Mouse (Mus musculus) neural tube, embryonic 11.5 days (tissue): ENCODE measurements around the gene Ttyh3. TPM values are rescaled to one million over a fixed set of nuclear protein-coding genes. Genes with fewer than 3 reads are reported as not detected.
A peak's percentile ranks its signal among the peaks of the same experiment; 100 is the strongest.

ENCODE experiments used
- ATAC-seq: fragments of 200-750 bp; cut with Nextera tagmentation; 2 replicates; pipeline ENCODE4 v1.8.0; 2017; ENCODE audit warnings: moderate number of reproducible peaks, mild to moderate bottlenecking, moderate TSS enrichment, moderate library complexity; ENCODE audit not compliant: insufficient read depth, low FRiP score, low TSS enrichment
- DNase-seq: peaks from one replicate; pipeline ENCODE4 v3.0.0-alpha.2; 2015; ENCODE audit warnings: low spot score
- H3K27ac ChIP-seq: fragments of 300-500 bp; sonication (generic); 2 replicates; pipeline ENCODE4 v1.5.1; 2014; ENCODE audit warnings: low read depth, mild to moderate bottlenecking, low read length
- H3K27me3 ChIP-seq: fragments of 300-500 bp; sonication (generic); 2 replicates; pipeline ENCODE4 v1.6.1; 2014; ENCODE audit warnings: mild to moderate bottlenecking, low read length, mixed read lengths; ENCODE audit not compliant: control insufficient read depth, insufficient read depth
- H3K36me3 ChIP-seq: fragments of 300-500 bp; sonication (generic); 2 replicates; pipeline ENCODE4 v1.6.1; 2014; ENCODE audit warnings: mild to moderate bottlenecking, low read length, moderate library complexity, mixed read lengths; ENCODE audit not compliant: control insufficient read depth, insufficient read depth
- H3K4me1 ChIP-seq: fragments of 300-500 bp; sonication (generic); 2 replicates; pipeline ENCODE4 v1.6.1; 2014; ENCODE audit warnings: low read length, mixed read lengths; ENCODE audit not compliant: control insufficient read depth, insufficient read depth
- H3K4me2 ChIP-seq: fragments of 300-500 bp; sonication (generic); 2 replicates; pipeline ENCODE4 v1.6.1; 2014; ENCODE audit warnings: low read depth, mild to moderate bottlenecking, moderate library complexity
- H3K4me3 ChIP-seq: fragments of 300-500 bp; sonication (generic); 2 replicates; pipeline ENCODE4 v1.5.1; 2014; ENCODE audit warnings: low read depth, low read length
- H3K9ac ChIP-seq: fragments of 300-500 bp; sonication (generic); 2 replicates; pipeline ENCODE4 v1.6.1; 2014; ENCODE audit warnings: mild to moderate bottlenecking, low read length
- H3K9me3 ChIP-seq: fragments of 300-500 bp; sonication (generic); 2 replicates; pipeline ENCODE4 v1.6.1; 2016; ENCODE audit warnings: low read length; ENCODE audit not compliant: control insufficient read depth
- WGBS: fragments of 180-500 bp; shearing (Covaris S2); extraction: QIAGEN DNeasy Blood & Tissue Kit; methylation state at CpG from one replicate; pipeline ENCODE4 v1.1.7; 2014; 5-methylcytosine and 5-hydroxymethylcytosine counted together
- polyA plus RNA-seq: library from polyadenylated mRNA; unstranded; fragments of >200 nt; fragmentation: Nextera tagmentation; extraction: Ambion mirVana; gene quantifications from 2 replicates; pipeline ENCODE4 v1.2.1, GENCODE M21; 2014

Gene Ttyh3
- polyA plus RNA-seq, 1 experiment from 2014 or later: 61.0 TPM

DNA sequence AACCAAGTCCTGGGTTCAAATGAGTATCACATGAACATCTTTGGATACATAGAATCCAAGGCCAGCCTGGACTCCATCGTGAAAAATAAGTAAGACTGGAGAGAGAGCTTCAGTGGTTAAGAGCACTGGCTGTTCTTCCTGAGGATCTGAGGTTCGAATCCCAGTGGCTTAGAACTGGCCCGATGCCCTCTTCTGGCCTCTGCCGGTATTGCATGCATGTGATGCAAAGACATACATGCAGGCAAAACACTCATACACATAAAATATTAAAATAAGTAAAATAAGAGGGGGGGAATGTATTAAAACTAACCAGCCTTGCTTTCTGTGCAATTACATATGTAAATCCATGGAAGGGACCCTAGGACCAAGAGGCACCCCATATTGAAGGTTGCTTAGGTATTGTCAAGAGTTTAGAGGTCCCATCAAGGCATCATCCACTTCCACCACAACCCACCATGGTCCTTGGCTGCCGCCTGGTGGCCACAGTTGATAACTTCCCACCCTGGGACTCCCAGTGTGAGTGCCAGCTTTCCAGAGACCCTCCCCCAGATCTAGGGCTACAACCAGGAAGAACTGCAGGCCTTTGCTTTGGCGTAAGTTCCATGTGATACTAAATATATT is 29.6 kb downstream of the Ttyh3 start:
- 22% methylated on average over 6 of the region's 6 CpGs for WGBS
- Histone ChIP-seq H3K36me3 (peaks cover 19% of the 10 kb centered on the region), H3K27me3 (no peaks in the 10 kb centered on the region), H3K4me1 (no peaks in the 10 kb centered on the region), H3K9me3 (no peaks in the 10 kb centered on the region), H3K4me2 (no peak overlapping the region), H3K4me3 (no peak overlapping the region), H3K9ac (no peak overlapping the region), H3K27ac (no peak overlapping the region)
- peak; percentile 49; the same call in 1 of the 2 replicates for ATAC-seq
- DNase-seq: peak; percentile 89

DNA sequence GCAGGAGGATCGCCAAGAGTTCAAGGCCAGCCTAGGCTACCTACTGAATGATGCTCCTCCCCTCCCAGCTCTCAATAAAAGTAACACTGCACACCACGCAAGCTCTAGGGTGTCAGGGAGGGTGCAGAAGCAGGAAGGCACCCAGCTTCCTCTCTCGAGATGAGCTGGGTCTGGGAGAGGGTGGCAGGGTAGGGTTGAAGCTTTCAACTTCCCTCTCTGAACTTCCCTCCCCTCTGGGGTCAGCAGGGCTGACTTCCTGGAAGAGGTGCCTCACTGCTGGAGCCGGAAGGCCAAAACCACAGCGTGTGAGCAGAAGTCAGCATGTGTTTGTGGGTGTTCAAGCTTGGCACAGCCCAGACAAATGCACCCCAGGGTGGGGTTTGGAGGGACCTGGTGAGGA is 31.1 kb downstream of the Ttyh3 start:
- H3K27me3 ChIP-seq: no peaks in the 10 kb centered on the region
- H3K9ac ChIP-seq: no peak overlapping the region
- 78% methylated on average over 5 of the region's 5 CpGs for WGBS
- no peaks in the 10 kb centered on the region for H3K9me3 ChIP-seq
- peaks cover 10% of the 10 kb centered on the region for H3K36me3 ChIP-seq
- DNase-seq (peak; percentile 45), ATAC-seq (no peak)
- H3K4me3 ChIP-seq: no peak overlapping the region
- H3K27ac ChIP-seq: no peak overlapping the region
- H3K4me2 ChIP-seq: no peak overlapping the region
- H3K4me1 ChIP-seq: no peaks in the 10 kb centered on the region; the same call in 1 of the 2 replicates

DNA sequence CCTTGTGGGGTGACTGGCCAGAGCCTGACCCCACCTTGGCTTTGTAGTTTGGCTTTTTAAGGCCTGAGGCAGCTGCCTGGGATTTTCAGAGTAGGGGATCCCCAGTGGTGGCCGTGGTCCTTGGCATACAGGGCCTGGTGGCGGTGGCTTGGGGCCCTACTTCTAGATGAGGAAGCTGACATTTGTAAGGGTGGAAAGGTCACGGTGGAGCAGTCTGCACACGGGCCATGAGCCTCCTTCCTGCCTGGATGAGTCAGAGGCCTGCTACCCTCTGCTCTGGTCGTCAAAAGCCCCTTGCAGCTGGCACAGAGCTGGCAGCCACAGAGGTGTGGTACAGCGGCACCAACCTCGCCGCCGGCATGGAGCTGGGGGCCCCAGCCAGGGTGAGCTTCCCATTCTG is 32.1 kb downstream of the Ttyh3 start:
- Histone ChIP-seq H3K4me1 (peaks cover 10% of the 10 kb centered on the region), H3K9ac (no peak overlapping the region), H3K27me3 (no peaks in the 10 kb centered on the region), H3K4me2 (no peak overlapping the region), H3K27ac (no peak overlapping the region), H3K9me3 (no peaks in the 10 kb centered on the region), H3K4me3 (no peak overlapping the region), H3K36me3 (peaks cover 5% of the 10 kb centered on the region)
- DNase-seq: no peak
- WGBS: 81% methylated on average over 9 of the region's 9 CpGs
- ATAC-seq: no peak

DNA sequence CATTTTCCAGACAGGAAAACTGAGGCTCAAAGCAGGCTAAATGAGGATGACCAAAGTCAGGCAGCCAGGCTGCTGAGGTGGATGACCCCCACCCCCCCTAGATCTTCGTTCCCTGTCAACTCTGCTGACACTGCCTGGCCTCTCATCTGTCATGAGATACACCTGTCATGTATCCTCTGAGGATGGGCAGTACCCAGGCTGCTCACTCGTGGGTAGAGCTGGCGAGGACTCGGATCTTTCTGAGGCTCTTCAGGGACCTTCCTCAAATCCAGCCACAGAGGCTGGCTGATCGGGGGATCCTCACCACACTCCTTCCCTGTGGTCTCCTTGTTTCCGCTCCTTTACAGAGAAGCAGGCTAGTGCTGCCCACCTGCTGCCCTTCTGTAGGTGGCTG is 32.7 kb downstream of the Ttyh3 start:
- DNase-seq: no peak
- 82% methylated on average over 6 of the region's 6 CpGs for WGBS
- no peaks in the 10 kb centered on the region for H3K9me3 ChIP-seq
- no peak overlapping the region for H3K4me3 ChIP-seq
- ATAC-seq: no peak
- H3K27me3 ChIP-seq: no peaks in the 10 kb centered on the region
- no peak overlapping the region for H3K9ac ChIP-seq
- H3K4me1 ChIP-seq: peaks cover 15% of the 10 kb centered on the region
- peaks cover 2% of the 10 kb centered on the region for H3K36me3 ChIP-seq
- 0 out of 2 replicates have a peak overlapping the region, but pooled peaks have one; percentile 34 for H3K27ac ChIP-seq
- H3K4me2 ChIP-seq: no peak overlapping the region

DNA sequence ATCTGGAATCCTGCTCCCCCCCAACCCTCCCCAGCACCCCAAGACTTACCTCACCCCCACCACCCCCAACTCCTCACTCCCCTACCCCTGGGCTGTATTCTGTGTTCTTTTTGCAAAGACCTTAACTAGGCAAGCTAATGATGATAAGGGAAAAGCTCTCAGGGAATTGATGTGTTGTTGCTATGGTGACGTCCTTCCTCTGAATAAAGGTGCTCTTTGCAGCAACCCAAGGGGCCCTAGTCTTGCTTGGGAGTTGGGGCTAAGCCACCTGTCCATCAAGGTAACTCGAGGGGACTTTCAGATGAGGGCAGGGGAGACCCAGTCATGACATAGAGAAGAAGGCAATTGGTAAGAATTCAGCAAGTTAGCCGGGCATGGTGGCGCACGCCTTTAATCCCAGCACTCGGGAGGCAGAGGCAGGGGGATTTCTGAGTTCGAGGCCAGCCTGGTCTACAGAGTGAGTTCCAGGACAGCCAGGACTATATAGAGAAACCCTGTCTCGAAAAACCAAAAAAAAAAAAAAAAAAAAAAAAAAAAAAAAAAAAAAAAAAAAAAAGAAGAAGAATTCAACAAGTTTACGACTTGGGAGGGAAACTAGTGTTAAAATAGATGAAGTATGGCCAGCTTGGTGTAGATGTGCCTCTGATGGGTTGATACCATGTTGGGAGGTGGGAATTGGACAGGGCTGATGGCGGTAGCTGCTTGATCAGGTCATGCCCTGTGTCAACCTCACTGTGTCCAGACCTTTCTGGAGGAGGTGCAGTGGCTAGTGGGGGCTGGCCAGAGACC is 33.3 kb downstream of the Ttyh3 start:
- H3K9ac ChIP-seq: no peak overlapping the region
- H3K9me3 ChIP-seq: no peaks in the 10 kb centered on the region
- no peak overlapping the region for H3K4me2 ChIP-seq
- H3K4me1 ChIP-seq: peaks cover 21% of the 10 kb centered on the region
- H3K36me3 ChIP-seq: peaks cover 2% of the 10 kb centered on the region
- no peak overlapping the region for H3K4me3 ChIP-seq
- 85% methylated on average over 10 of the region's 10 CpGs for WGBS
- no peak for DNase-seq
- no peaks in the 10 kb centered on the region for H3K27me3 ChIP-seq
- no peak for ATAC-seq
- 0 out of 2 replicates have a peak overlapping the region, but pooled peaks have one; percentile 34 for H3K27ac ChIP-seq

DNA sequence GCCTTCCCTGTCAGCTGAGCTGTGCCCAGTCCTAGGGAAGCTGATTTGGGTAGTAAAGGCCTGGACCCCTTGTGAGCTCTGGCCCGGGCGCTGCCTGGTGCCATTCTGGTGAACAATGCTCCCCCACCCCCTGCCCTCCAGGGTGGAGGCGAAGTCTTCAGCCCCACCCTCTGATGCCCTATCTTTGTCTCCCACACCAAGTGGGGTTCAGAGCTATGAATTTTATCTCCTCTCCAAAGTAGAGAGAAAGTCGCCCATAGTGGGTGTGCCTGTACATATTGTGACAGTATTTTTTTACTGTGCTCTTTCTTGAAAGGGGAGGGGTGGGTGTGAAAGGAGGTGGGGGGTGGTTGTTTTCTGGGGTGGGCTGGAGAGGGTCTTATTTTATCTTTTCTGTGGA is 34.0 kb downstream of the Ttyh3 start:
- Histone ChIP-seq H3K27me3 (no peaks in the 10 kb centered on the region), H3K9ac (no peak overlapping the region)
- no peak for DNase-seq

DNA sequence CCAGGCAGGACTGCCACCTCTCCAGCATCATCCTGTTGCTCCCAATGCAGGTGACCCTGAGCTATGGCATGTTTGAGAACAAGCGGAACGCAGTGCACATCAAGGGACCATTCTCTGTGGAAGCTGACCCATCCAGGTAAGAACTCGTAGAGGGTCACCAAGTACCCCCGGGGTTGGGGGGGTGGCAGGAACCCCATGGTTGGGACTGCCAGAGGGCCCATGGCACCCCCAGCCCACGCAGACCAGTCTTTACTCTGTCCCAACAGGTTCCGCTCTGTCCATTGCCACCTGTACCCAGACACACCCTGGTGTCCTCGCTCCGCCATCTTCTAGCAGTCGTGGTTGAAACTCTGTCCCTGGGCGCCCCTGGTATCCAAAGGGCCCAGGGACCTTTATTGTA is 34.7 kb downstream of the Ttyh3 start:
- H3K4me2 ChIP-seq: no peak overlapping the region
- DNase-seq: no peak
- 96% methylated on average over 10 of the region's 10 CpGs for WGBS
- peaks cover 29% of the 10 kb centered on the region for H3K4me1 ChIP-seq
- no peak for ATAC-seq
- no peak overlapping the region for H3K9ac ChIP-seq
- no peak overlapping the region for H3K27ac ChIP-seq
- H3K4me3 ChIP-seq: no peak overlapping the region
- no peaks in the 10 kb centered on the region for H3K9me3 ChIP-seq
- no peaks in the 10 kb centered on the region for H3K27me3 ChIP-seq
- peaks cover 2% of the 10 kb centered on the region for H3K36me3 ChIP-seq

More for the DNA sequence above, 34.0 kb downstream of the Ttyh3 start:
- no peak for ATAC-seq
- WGBS: 89% methylated on average over 4 of the region's 4 CpGs
- Histone ChIP-seq H3K27ac (no peak overlapping the region), H3K4me2 (no peak overlapping the region), H3K4me1 (peaks cover 25% of the 10 kb centered on the region), H3K9me3 (no peaks in the 10 kb centered on the region), H3K4me3 (no peak overlapping the region), H3K36me3 (peaks cover 2% of the 10 kb centered on the region)

DNA sequence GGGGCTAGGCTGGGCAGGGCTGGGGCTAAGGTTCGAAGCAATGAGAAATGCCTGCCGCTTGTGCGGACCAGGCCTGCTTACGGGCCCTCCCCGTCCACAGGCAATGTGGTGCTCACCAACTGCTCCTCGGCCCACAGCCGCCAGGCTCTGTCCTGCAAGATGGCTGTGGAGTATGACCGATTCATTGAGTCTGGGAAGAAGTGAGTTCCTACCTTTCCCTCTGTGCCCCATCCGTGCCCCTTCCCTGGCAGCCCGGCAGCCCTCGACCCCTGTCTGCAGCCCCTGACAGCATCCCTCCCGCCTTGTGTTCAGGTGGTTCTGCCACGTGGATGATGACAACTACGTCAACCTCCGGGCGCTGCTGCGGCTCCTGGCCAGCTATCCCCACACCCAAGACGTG is 36.6 kb downstream of the Ttyh3 start:
- Histone ChIP-seq H3K36me3 (peaks cover 2% of the 10 kb centered on the region), H3K4me1 (peaks cover 33% of the 10 kb centered on the region)
- ATAC-seq: no peak

More for the DNA sequence above, 36.6 kb downstream of the Ttyh3 start:
- H3K4me3 ChIP-seq: peak overlapping the region; percentile 68
- H3K4me2 ChIP-seq: peak overlapping the region; percentile 81
- no peaks in the 10 kb centered on the region for H3K9me3 ChIP-seq
- H3K27me3 ChIP-seq: no peaks in the 10 kb centered on the region
- peak overlapping the region; percentile 98 for H3K27ac ChIP-seq
- DNase-seq: no peak
- H3K9ac ChIP-seq: peak overlapping the region; percentile 85
- 35% methylated on average over 18 of the region's 18 CpGs for WGBS
